Mouse (Mus musculus) brain, embryonic 14.5 days (tissue): ENCODE results near the gene Prkci.

Experiments used
- CTCF ChIP-seq: fragments of 200-500 bp; IDR thresholded peaks from 2 replicates; pipeline ENCODE4 v1.5.1; 2012; ENCODE audit warnings: inconsistent platforms, mild to moderate bottlenecking, moderate library complexity, borderline replicate concordance; ENCODE audit not compliant: insufficient read depth, insufficient read length; ENCODE audit errors: extremely low read depth
- POLR2A ChIP-seq: fragments of 200-500 bp; IDR thresholded peaks from 2 replicates; pipeline ENCODE4 v1.6.1; 2012; ENCODE audit warnings: mild to moderate bottlenecking, inconsistent platforms, borderline replicate concordance; ENCODE audit not compliant: poor library complexity, insufficient read depth, insufficient read length, severe bottlenecking; ENCODE audit errors: extremely low read depth

- TF ChIP-seq CTCF = no peak
- peak; percentile 97 for TF ChIP-seq POLR2A
Observed at GRCm38 (mm10) chr3:30995283-30995898, at the start of gene Prkci.
